ENCODE assay signal across 15 mouse cellular contexts in the genomic region with DNA sequence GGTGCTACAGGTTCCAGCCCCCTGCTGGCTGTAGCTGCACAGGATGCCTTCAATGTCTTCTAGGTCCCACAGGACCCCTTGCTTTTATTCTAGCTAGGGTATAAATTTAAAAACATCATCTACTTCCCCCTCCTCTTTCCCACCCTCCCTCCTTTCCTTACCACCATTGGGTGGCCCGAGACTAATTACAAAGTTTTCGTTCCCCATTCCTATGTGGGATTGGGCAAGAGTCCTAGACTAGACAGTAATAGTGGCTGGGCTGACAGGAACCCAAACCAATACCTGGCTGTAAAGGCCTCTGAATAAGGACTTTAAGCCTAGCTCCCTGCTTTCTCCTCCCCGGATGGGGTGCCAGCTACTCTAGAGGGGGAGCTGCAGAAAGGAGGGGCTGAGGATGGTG.
"Had no signal": no experiment of that assay in that cellular context is flagged by ENCODE, and none has a peak within 500 bp of the region (broad histone marks: within the 10 kb centered on the region; RNA-seq: fewer than 3 reads in every experiment).

No protein-coding gene starts in this region.

- H3K4me2 ChIP-seq: kidney, embryonic 15.5 days; limb, embryonic 13.5 days; liver, embryonic 13.5 days; neural tube, embryonic 13.5 days had no signal

- DNase-seq: kidney, adult 2 months; kidney, postnatal 36 days; layer of hippocampus, adult 9-11 months; layer of hippocampus, postnatal 36 days; liver, embryonic 13.5 days; lung, adult 18-20 months; midbrain, embryonic 14.5 days; right cerebral cortex, postnatal 14 days; thymus, postnatal 4 days had no signal

- ATAC-seq: hindbrain, embryonic 16.5 days; inflammation-experienced regulatory T-cells, adult 6 months had no signal

- H3K36me3 ChIP-seq: midbrain, embryonic 10.5 days; neural tube, embryonic 13.5 days had no signal

- H3K27ac ChIP-seq: kidney, embryonic 15.5 days; limb, embryonic 13.5 days; liver, embryonic 13.5 days; midbrain, embryonic 10.5 days; neural tube, embryonic 13.5 days had no signal

- H3K4me3 ChIP-seq: kidney, embryonic 15.5 days; limb, embryonic 13.5 days; liver, embryonic 13.5 days; midbrain, embryonic 10.5 days; neural tube, embryonic 13.5 days had no signal

- H3K4me1 ChIP-seq: liver, embryonic 13.5 days had no signal

- H3K27me3 ChIP-seq: kidney, embryonic 15.5 days; limb, embryonic 13.5 days; liver, embryonic 13.5 days; neural tube, embryonic 13.5 days had no signal

- H3K9me3 ChIP-seq: kidney, embryonic 15.5 days; limb, embryonic 13.5 days; liver, embryonic 13.5 days; midbrain, embryonic 10.5 days; neural tube, embryonic 13.5 days had no signal

- H3K9ac ChIP-seq: kidney, embryonic 15.5 days; limb, embryonic 13.5 days; liver, embryonic 13.5 days; neural tube, embryonic 13.5 days had no signal
